Mouse (Mus musculus) embryonic fibroblast, embryonic 13.5 days (primary cell): ENCODE results near the gene Gpr19. TPM values are rescaled to one million over a fixed set of nuclear protein-coding genes. Genes with fewer than 3 reads are reported as not detected.

Experiments used
- H3K27ac ChIP-seq: 2 replicates; pipeline ENCODE4 v1.5.1; 2012; ENCODE audit warnings: low read length, control low read depth, inconsistent platforms; ENCODE audit not compliant: insufficient read depth
- H3K4me1 ChIP-seq: 2 replicates; pipeline ENCODE4 v1.6.1; 2011; ENCODE audit warnings: low read length; ENCODE audit not compliant: control insufficient read depth, insufficient read depth
- H3K4me3 ChIP-seq: 2 replicates; pipeline ENCODE4 v1.5.1; 2011; ENCODE audit warnings: mild to moderate bottlenecking, control low read depth, low read length; ENCODE audit not compliant: insufficient read depth
- CTCF ChIP-seq: IDR thresholded peaks from 2 replicates; pipeline ENCODE4 v1.5.1; 2011; ENCODE audit warnings: mild to moderate bottlenecking, control low read depth, low read length, moderate library complexity, borderline replicate concordance; ENCODE audit not compliant: insufficient read depth
- POLR2A ChIP-seq: IDR thresholded peaks from 2 replicates; pipeline ENCODE4 v1.6.1; 2011; ENCODE audit warnings: low read depth, mild to moderate bottlenecking, control low read depth, low read length, moderate library complexity
- polyA plus RNA-seq: library from polyadenylated mRNA; stranded (reverse); fragments of >200 nt; gene quantifications from 2 replicates; pipeline ENCODE4 v1.2.4, GENCODE M21; 2011; ENCODE audit warnings: low read depth; ENCODE audit not compliant: missing spikeins, insufficient read length

Gpr19 gene
- polyA plus RNA-seq, 1 experiment = 6.6 TPM

DNA sequence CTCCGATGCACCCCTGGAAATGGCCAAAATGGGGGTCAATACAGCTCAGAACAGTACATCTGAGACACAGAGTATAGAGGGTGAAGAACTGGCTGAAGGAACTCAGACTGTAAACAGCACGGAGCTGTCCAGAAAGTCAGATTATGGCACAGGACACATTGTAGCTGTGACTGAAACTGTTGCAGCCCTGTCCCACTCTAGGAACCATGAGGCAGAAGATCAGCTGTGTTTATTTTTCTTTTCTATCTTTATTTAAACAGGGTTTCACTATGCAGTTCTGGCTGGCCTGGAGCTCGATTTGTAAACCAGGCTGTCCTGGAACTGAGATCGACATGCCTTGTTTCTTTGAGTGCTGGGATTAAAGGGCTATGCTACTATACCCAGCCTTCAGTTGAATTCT is 38.1 kb downstream of the Gpr19 start:
- H3K27ac ChIP-seq = no peak overlapping the region
- H3K4me3 ChIP-seq = no peak overlapping the region
- no peak for TF ChIP-seq POLR2A
- TF ChIP-seq CTCF = no peak
- no peaks in the 10 kb centered on the region for H3K4me1 ChIP-seq

DNA sequence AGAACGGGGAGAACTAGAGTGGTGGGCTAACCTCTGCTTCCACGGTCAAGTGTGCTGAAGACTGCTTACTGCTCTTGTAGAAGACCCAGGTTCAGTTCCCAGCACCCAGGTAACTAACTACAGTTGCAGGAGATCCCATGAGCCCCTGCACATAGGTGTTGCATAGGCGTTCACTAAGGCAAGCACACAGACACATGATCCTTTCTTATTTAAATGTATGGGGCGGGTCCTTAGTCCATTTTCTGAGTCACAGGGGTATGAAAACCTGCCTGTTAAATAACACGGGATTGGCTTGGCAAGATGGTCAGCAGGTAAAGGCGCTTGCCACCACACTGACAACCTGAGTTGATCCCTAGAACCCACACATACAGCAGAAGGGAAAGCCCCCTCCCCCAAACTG is 39.4 kb downstream of the Gpr19 start:
- H3K4me1 ChIP-seq = no peaks in the 10 kb centered on the region
- no peak overlapping the region for H3K27ac ChIP-seq
- no peak overlapping the region for H3K4me3 ChIP-seq
- TF ChIP-seq POLR2A (no peak), CTCF (no peak)

DNA sequence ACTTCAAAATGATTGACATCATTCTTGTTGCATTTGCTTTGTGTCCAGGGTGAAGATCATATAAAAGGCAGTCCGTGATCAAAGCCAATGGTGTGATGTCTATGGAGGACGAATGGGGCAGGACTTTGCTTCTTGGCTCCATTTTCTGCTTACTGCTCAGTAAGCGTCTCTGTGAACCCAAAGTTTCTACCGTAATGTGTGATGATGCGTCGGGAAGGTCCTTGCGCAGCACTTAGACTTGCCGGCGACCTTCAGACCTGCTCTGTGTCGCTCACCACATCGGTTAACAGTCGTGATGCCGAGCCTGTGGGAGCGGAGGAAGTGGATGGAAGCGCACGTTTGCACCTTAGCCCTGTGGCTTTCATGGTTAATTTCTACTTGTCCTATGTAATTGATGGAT is 42.5 kb downstream of the Gpr19 start:
- TF ChIP-seq CTCF (no peak), POLR2A (no peak)
- H3K27ac ChIP-seq = no peak overlapping the region
- H3K4me3 ChIP-seq = no peak overlapping the region
- H3K4me1 ChIP-seq = no peaks in the 10 kb centered on the region

DNA sequence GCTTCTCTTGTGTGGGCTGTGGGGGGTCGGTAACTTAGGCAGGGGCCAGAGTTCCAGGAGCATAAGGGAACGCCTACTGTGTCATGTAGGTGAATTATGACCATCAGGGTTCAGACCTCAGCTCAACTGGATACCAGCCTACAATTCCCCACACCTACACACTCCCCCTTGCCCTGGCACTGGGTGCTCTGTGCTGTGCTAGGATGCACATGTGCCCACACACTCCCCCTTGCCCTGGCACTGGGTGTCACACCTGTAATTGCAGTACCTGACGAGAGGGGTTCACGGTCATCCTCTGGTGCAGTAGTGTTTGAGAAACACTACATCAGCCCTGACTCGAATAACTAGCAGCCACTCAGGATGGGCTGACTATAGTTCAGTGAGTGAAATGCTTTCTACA is 43.6 kb downstream of the Gpr19 start:
- Histone ChIP-seq H3K4me1 (no peaks in the 10 kb centered on the region), H3K27ac (no peak overlapping the region), H3K4me3 (no peak overlapping the region)
- TF ChIP-seq CTCF (no peak), POLR2A (no peak)

DNA sequence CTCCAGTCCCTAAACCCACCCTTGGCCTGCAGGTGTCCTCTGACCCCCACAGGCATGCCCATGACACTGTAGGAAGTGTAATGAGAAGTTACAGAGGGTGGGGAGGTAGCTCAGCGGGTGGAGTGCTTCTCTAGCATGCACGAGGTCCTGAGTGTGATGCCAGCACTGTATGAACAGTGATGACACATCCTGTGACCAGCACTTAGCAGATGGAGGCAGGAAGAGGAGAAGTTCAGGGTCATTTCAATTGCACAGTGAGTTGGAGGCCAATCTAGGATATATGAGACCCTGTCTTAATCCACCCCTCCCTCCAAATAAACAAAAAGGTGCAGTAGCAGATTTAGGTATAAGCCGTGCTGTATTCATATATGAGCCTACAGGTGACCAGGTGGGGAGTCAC is 48.4 kb downstream of the Gpr19 start:
- H3K4me3 ChIP-seq = no peak overlapping the region
- H3K4me1 ChIP-seq = no peaks in the 10 kb centered on the region
- no peak overlapping the region for H3K27ac ChIP-seq
- TF ChIP-seq POLR2A (no peak), CTCF (no peak)

DNA sequence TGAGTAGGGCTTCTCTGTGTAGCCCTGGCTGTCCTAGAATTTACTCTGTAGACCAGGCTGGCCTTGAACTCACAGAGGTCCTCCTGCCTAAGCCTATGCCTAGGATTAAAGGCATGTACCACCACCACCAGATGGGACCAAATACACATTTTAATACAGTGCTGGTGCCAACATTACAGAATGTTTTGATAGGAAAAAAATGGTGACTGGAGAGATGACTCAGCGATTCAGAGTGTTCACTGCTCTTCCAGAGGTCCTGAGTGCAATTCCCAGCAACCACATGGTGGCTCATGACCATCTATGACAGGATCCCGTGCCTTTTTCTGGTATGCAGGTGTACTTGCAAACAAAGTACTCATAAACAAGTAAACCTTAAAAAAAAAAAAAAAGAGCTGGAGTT is 48.9 kb downstream of the Gpr19 start:
- H3K27ac ChIP-seq = no peak overlapping the region
- TF ChIP-seq CTCF (no peak), POLR2A (no peak)
- no peaks in the 10 kb centered on the region for H3K4me1 ChIP-seq
- no peak overlapping the region for H3K4me3 ChIP-seq

DNA sequence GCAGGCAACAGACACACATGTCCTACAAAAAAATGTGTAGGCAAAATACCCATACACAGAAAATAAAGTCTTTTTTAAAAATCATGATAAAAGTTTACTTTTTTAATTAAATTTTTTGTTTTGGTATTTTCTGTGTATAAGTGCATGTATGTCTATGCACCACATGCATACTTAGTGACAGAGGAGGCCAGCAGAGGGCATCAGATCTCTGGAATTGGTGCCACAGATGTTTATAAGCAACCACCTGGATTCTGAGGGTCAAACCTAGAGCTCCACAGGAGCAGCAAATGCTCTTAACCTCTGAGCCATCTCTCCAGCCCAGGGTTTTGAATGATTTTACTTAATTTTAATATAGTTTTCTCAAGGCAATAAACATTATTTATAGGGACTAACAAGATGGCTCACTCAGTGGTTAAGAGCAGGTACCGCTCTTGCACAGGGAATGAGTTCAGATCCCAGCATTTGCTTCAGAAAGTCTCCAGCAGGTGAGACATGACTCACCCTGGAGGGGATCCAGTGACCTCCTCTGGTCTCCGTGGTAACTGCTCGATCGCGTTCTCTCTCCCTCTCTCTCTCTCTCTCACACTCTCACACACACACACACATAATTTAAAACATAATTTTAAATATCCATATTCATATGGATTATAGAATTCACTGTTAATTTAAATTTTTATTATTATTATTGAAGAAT is 50.0 kb downstream of the Gpr19 start:
- Histone ChIP-seq H3K4me1 (no peaks in the 10 kb centered on the region; the same call in 1 of the 2 replicates), H3K27ac (no peak overlapping the region), H3K4me3 (no peak overlapping the region)
- TF ChIP-seq POLR2A = no peak
- TF ChIP-seq CTCF = no peak

DNA sequence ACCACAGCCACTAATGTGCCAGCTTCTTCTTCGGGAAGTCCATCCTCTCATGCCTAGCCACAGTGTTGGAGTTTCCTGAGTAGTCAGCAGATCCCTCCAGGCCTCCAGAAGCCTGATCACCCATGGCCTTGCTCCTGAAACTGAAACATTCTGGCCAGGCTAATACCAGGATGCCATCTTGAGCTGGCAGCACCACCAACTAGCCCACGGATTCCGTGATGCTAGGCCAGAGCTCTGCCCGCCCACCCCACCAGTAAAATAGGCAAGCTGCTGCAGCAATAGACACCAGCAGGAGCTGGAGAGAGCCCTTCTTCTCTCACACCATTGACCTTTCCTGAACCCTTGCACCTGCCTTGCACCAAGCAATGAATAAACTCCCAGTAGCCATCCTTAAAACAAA is 50.8 kb downstream of the Gpr19 start:
- TF ChIP-seq CTCF (no peak), POLR2A (no peak)
- no peak overlapping the region for H3K27ac ChIP-seq
- H3K4me1 ChIP-seq = no peaks in the 10 kb centered on the region; the same call in 1 of the 2 replicates
- H3K4me3 ChIP-seq = no peak overlapping the region

DNA sequence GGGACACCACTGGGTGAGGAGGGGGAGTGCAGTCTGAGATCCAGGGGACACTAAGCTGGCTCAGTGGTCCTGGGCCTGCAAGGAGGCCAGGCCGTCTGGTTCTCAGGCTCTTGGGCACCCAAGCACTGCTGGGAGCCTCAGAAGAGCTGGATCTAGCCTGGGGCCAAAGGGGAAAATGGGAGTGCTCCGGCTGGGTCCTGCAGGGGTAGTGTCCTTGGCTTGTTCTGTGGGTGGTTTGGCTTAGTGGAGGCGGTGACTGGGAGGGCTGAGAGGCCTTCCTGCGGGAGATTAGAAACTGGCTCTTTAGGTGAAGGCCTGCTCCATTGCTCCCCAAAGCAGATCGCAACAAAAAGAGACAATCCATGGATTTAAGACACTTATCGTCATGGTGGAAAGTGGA is 52.1 kb downstream of the Gpr19 start:
- TF ChIP-seq POLR2A (no peak), CTCF (no peak)
- no peaks in the 10 kb centered on the region; the same call in 1 of the 2 replicates for H3K4me1 ChIP-seq
- no peak overlapping the region for H3K27ac ChIP-seq
- no peak overlapping the region for H3K4me3 ChIP-seq

DNA sequence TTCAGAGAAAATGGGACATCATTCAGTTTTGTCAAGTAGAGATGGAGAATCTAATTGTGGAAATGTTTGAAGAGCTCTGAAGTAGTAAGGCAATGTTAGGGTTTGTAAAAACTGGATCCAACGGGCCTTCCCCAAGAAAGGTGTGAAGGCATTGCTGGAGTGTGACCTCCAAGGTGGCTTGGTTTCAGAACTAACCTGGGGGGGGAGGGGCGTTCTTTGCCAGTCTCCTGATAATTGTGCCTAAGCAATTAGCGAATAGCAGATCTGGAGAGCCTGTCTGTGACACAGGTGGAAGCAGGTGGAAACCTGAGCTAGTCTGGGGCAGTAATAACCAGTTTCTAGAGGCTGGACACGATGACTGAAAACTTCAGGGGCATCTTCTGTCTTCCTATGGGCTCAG is 52.7 kb downstream of the Gpr19 start:
- TF ChIP-seq CTCF (no peak), POLR2A (no peak)
- Histone ChIP-seq H3K4me3 (no peak overlapping the region), H3K4me1 (no peaks in the 10 kb centered on the region; the same call in 1 of the 2 replicates), H3K27ac (no peak overlapping the region)
